Mouse (Mus musculus) C2C12 (cell line): Measurements from ENCODE around the gene Wars2.

Source experiments
- CTCF ChIP-seq: IDR thresholded peaks from one replicate; pipeline ENCODE4 v1.5.1; 2011; ENCODE audit not compliant: control insufficient read depth, insufficient read depth, insufficient read length
- FOSL1 ChIP-seq: IDR thresholded peaks from one replicate; pipeline ENCODE4 v1.8.0; 2011; ENCODE audit warnings: mild to moderate bottlenecking, low read length; ENCODE audit not compliant: poor library complexity, insufficient read depth, severe bottlenecking
- MAX ChIP-seq: IDR thresholded peaks from one replicate; pipeline ENCODE4 v1.6.1; 2011; ENCODE audit warnings: mild to moderate bottlenecking, control low read depth
- MYOD1 ChIP-seq: IDR thresholded peaks from one replicate; pipeline ENCODE4 v1.6.1; 2011; ENCODE audit warnings: low read depth; ENCODE audit not compliant: control insufficient read depth, insufficient read length
- USF1 ChIP-seq: IDR thresholded peaks from one replicate; pipeline ENCODE4 v1.6.1; 2011; ENCODE audit warnings: low read depth, mild to moderate bottlenecking, control low read depth, moderate library complexity

DNA sequence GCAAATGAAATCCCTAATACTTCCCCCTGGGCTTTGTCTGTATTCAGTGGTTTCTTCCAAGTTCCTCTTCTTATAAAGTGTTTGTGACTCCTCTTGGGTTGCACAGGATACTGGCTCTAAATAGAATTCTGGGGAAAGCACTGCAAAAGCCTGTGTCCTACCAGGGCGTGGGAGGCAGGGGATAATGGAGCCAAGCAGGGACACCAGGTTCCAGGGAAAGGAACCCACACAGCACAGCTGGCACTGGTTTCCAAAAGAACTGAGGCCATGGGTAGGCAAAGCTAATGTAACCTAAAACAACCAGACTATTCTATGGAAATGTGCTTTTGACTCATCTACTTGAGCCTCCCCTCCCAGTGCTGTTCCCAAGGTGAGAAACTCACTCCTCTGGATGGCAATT lies 10.3 kb upstream of the Wars2 start:
- TF ChIP-seq CTCF (no peak), USF1 (no peak), MYOD1 (no peak), FOSL1 (no peak), MAX (no peak)
